Mouse (Mus musculus) intestine, embryonic 16.5 days (tissue): ENCODE results near the gene 1700042G07Rik. TPM values are rescaled to one million over a fixed set of nuclear protein-coding genes. Genes with fewer than 3 reads are reported as not detected.

Source experiments
- ATAC-seq: fragments of 200-750 bp; cut with Nextera tagmentation; 2 replicates; pipeline ENCODE4 v1.8.0; 2017; ENCODE audit warnings: moderate TSS enrichment, moderate library complexity
- H3K27ac ChIP-seq: fragments of 300-500 bp; sonication (generic); 2 replicates; pipeline ENCODE4 v1.5.1; 2014; ENCODE audit warnings: mild to moderate bottlenecking, low read length
- H3K27me3 ChIP-seq: fragments of 300-500 bp; sonication (generic); replicated peaks from 2 replicates; pipeline ENCODE4 v1.6.1; 2014; ENCODE audit warnings: low read length, control low read depth, mixed read lengths; ENCODE audit not compliant: control insufficient read depth, insufficient read depth
- H3K36me3 ChIP-seq: fragments of 300-500 bp; sonication (generic); 2 replicates; pipeline ENCODE4 v1.6.1; 2014; ENCODE audit warnings: low read length, control low read depth; ENCODE audit not compliant: control insufficient read depth, insufficient read depth
- H3K4me1 ChIP-seq: fragments of 300-500 bp; sonication (generic); 2 replicates; pipeline ENCODE4 v1.6.1; 2014; ENCODE audit warnings: low read length, control low read depth, mixed read lengths; ENCODE audit not compliant: control insufficient read depth, insufficient read depth
- H3K4me2 ChIP-seq: fragments of 300-500 bp; sonication (generic); 2 replicates; pipeline ENCODE4 v1.6.1; 2014; ENCODE audit warnings: low read depth, low read length, control low read depth
- H3K4me3 ChIP-seq: fragments of 300-500 bp; sonication (generic); 2 replicates; pipeline ENCODE4 v1.5.1; 2014; ENCODE audit warnings: mild to moderate bottlenecking, low read length
- H3K9ac ChIP-seq: fragments of 300-500 bp; sonication (generic); 2 replicates; pipeline ENCODE4 v1.6.1; 2014; ENCODE audit warnings: low read depth, low read length
- H3K9me3 ChIP-seq: fragments of 300-500 bp; sonication (generic); 2 replicates; pipeline ENCODE4 v1.6.1; 2016; ENCODE audit warnings: low read length, control low read depth; ENCODE audit not compliant: control insufficient read depth
- WGBS: fragments of 180-500 bp; shearing (Covaris S2); extraction: QIAGEN DNeasy Blood & Tissue Kit; methylation state at CpG from one replicate; pipeline ENCODE4 v1.1.7; 2014; 5-methylcytosine and 5-hydroxymethylcytosine counted together
- polyA plus RNA-seq: library from polyadenylated mRNA; unstranded; fragments of >200 nt; fragmentation: Nextera tagmentation; extraction: Ambion mirVana; gene quantifications from 2 replicates; pipeline ENCODE4 v1.2.1, GENCODE M21; 2015

Gene 1700042G07Rik
- polyA plus RNA-seq, 1 experiment from 2014 or later, result not detected

DNA sequence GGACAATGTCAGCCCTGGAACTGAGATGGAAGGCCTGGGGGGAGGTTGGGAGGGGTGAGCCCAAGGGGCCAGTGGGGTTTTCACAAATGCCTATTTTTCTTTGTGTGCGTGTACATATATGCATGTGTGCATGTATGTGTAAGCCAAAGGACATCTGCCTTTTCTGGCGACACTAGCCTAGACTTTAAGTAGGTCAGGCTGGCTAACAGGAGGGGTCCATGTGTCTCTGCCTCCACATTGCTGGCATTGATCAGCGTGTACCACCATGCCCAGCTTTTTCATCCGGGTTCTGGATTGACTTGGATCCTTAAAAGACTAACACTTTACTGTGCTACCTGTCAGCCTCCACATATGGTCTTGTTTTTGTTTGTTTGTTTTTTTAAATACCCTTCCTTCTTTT lies 580 bp downstream of the 1700042G07Rik start:
- Histone ChIP-seq H3K36me3 (no peaks in the 10 kb centered on the region), H3K27ac (no peak overlapping the region), H3K4me2 (no peak overlapping the region), H3K9ac (no peak overlapping the region), H3K27me3 (no peaks in the 10 kb centered on the region), H3K4me1 (peaks cover 31% of the 10 kb centered on the region), H3K9me3 (no peaks in the 10 kb centered on the region), H3K4me3 (no peak overlapping the region)
- 85% methylated on average over 4 of the region's 4 CpGs for WGBS
- no peak for ATAC-seq

DNA sequence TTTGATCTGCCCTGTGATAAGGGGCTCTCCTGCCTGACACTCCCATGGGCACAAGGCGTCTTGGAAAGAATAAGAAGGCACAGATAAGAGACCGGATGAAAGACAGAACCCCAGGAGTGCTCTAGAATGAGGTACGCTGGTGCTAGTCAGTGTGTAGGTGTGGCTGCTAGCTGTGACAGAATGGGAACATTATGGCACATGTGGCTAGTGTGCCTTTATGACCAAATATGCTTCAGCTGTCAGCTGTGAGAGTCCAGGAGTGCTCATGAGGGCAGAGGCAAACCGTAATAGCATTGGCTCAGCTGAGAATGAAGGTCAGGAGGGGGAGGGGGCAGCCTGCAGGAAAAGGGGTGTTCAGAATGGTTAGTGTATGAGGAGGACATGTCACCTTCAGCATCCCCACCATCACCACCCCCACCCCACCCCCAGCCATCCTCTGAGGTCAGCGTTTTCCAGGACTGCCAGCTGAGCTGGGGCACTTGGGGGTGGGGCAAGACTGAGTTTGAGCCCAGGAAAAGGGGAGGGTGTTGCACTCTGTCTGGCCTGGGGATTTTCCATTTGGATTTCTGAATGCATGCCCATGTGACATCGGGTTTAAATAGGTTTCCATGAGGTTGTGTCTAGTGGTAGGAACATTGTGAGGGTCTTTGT lies 1.4 kb downstream of the 1700042G07Rik start:
- H3K4me1 ChIP-seq, result peaks cover 31% of the 10 kb centered on the region
- WGBS, result 34% methylated on average over 6 of the region's 6 CpGs
- ATAC-seq, result peak; percentile 16; the same call in 1 of the 2 replicates
- no peaks in the 10 kb centered on the region for H3K36me3 ChIP-seq
- no peaks in the 10 kb centered on the region for H3K27me3 ChIP-seq
- no peak overlapping the region for H3K9ac ChIP-seq
- no peak overlapping the region for H3K4me2 ChIP-seq
- 0 out of 2 replicates have a peak overlapping the region, but pooled peaks have one; percentile 16 for H3K27ac ChIP-seq
- H3K4me3 ChIP-seq, result no peak overlapping the region
- H3K9me3 ChIP-seq, result no peaks in the 10 kb centered on the region

DNA sequence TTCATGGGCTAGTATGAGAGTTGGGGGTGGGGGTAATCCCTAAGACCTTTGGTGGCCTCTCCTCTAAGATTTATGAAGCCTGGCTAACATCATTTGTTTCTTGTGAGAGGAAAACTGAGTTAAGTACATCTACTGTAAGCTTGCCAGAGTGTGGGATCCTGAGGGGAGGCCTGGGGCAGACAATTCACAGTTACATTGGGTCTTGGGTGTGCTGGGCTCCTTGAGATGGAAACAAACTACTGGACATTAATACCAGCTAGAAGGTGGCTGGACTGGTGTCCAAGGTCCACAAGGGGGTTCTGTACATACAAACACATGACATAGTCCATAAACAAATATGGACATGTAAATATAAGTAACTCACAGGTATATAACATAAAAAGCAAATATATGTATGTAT lies 2.0 kb downstream of the 1700042G07Rik start:
- Histone ChIP-seq H3K27me3 (no peaks in the 10 kb centered on the region), H3K4me1 (peaks cover 31% of the 10 kb centered on the region), H3K9me3 (no peaks in the 10 kb centered on the region), H3K9ac (no peak overlapping the region), H3K4me3 (no peak overlapping the region), H3K27ac (no peak overlapping the region), H3K36me3 (no peaks in the 10 kb centered on the region), H3K4me2 (no peak overlapping the region)
- ATAC-seq, result no peak

DNA sequence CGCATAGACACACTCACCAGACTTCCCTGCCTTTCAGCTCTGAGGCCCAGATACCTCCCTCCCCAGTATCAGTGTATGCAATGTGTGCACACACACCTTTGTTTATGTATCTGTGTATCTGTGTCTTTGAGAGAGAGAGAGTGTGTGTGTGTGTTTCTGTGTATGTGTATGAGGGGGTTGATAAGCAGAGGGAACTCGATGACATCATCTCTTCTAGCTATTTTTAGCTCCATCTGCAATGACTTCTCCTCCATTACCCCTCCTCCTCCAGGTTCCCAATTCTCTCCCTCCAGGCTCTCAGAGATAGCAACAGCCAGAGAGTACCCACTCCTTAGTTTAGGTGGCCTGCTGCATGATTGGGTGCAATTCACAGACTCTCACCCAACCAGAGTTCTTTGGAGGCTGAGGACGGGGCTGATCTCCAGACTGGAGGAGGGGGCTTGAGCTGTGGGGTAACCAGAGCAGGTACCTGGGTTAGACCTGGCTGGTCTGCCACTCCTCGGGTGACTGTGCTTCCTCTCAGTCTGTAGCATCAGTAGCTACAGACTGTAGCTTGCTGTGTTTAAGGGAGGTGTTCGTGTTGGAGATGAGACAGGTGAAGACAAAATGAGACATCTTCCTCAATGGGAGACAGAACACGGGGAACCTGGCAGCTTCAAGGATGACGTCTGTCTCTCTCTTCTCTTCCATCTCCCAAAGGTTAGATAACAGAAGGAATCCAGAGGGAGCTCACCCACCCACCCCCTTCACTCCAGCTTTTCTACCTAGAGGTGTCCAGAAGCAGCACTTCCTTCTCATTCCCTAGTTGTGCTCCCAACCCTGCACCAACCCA lies 2.8 kb downstream of the 1700042G07Rik start:
- H3K36me3 ChIP-seq, result no peaks in the 10 kb centered on the region
- no peaks in the 10 kb centered on the region for H3K9me3 ChIP-seq
- ATAC-seq, result peak; percentile 20
- peak overlapping the region; percentile 80 for H3K27ac ChIP-seq
- peak overlapping the region; percentile 6; the same call in 1 of the 2 replicates for H3K4me3 ChIP-seq
- 46% methylated on average over 7 of the region's 7 CpGs for WGBS
- peak overlapping the region; percentile 49 for H3K4me2 ChIP-seq
- H3K4me1 ChIP-seq, result peaks cover 31% of the 10 kb centered on the region
- H3K9ac ChIP-seq, result peak overlapping the region; percentile 59
- no peaks in the 10 kb centered on the region for H3K27me3 ChIP-seq

DNA sequence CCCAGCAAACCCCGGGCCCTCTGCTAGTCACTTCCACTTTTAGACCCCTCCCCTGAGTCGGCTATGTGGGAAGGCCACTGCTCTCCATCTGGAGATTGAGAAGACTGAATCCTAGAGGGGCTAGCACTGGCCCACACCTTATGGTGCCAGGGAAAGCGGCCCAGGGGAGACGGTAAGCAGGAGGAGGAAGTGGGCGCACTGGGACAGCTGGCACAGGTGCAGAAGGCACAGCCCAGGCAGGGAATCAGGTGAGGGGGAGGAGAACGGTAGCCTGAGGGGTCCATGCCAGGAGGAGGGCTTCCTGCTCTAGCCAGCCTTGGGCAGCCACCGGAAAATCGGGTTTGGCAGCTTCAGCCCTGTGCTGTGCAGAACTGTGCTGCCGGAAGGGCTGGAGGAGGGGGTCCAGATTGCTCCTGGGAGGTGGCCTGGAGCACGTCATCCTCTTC lies 3.4 kb downstream of the 1700042G07Rik start:
- H3K4me3 ChIP-seq, result peak overlapping the region; percentile 6; the same call in 1 of the 2 replicates
- no peaks in the 10 kb centered on the region for H3K9me3 ChIP-seq
- WGBS, result 16% methylated on average over 10 of the region's 10 CpGs
- peak; percentile 85 for ATAC-seq
- H3K36me3 ChIP-seq, result no peaks in the 10 kb centered on the region
- peak overlapping the region; percentile 59 for H3K9ac ChIP-seq
- peak overlapping the region; percentile 80 for H3K27ac ChIP-seq
- peak overlapping the region; percentile 49 for H3K4me2 ChIP-seq
- no peaks in the 10 kb centered on the region for H3K27me3 ChIP-seq
- H3K4me1 ChIP-seq, result peaks cover 31% of the 10 kb centered on the region

DNA sequence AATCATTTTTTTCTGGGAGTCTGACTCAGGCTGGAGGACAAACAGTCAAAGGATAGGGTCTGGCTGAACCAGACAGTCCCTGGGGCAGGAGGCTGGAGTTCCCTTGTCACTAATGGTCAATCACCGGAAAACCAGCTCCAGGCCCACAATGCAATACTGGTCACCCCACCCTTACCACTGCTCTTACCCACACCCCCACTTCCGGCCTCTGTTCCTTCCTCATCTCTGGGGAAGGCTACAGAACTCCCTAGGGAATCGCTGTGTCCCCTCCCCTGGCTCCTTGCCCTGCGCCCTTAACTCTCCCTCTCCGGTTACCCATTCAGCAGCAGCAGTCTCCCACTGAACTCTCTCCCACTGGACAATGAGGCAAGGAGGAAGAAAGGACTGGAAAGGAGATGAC lies 4.0 kb downstream of the 1700042G07Rik start:
- ATAC-seq, result peak; percentile 47
- 28% methylated on average over 5 of the region's 5 CpGs for WGBS
- peak overlapping the region; percentile 80 for H3K27ac ChIP-seq

DNA sequence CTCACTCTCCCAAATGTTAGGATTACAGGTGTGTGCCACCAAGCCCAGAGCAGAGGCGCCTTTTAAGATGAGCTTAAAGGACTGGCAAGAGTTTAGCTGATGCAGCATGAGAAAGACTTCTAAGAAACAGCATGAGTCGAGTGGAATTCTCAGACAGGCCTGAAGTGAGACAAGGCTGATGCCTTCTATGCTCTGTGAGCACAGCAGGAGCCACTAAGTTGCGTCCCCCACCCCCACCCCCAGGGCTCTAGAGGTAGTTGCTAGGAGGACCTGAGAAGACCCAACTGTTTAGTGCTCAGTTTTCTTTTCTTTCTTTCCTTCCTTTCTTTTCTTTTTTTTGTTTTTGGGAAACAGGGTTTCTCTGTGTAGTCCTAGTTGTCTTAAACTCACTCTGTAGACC lies 8.9 kb downstream of the 1700042G07Rik start:
- no peak overlapping the region for H3K9ac ChIP-seq
- H3K4me3 ChIP-seq, result no peak overlapping the region
- H3K4me1 ChIP-seq, result peaks cover 3% of the 10 kb centered on the region
- no peak overlapping the region for H3K4me2 ChIP-seq
- no peak overlapping the region for H3K27ac ChIP-seq
- WGBS, result 70% methylated on average over 3 of the region's 3 CpGs
- no peaks in the 10 kb centered on the region for H3K36me3 ChIP-seq
- no peak for ATAC-seq
- no peaks in the 10 kb centered on the region for H3K27me3 ChIP-seq
- no peaks in the 10 kb centered on the region for H3K9me3 ChIP-seq

More for the DNA sequence above, 4.0 kb downstream of the 1700042G07Rik start:
- Histone ChIP-seq H3K27me3 (no peaks in the 10 kb centered on the region), H3K9ac (peak overlapping the region; percentile 59), H3K36me3 (no peaks in the 10 kb centered on the region), H3K4me3 (no peak overlapping the region; the same call in 1 of the 2 replicates), H3K9me3 (no peaks in the 10 kb centered on the region), H3K4me1 (peaks cover 31% of the 10 kb centered on the region), H3K4me2 (peak overlapping the region; percentile 49)

DNA sequence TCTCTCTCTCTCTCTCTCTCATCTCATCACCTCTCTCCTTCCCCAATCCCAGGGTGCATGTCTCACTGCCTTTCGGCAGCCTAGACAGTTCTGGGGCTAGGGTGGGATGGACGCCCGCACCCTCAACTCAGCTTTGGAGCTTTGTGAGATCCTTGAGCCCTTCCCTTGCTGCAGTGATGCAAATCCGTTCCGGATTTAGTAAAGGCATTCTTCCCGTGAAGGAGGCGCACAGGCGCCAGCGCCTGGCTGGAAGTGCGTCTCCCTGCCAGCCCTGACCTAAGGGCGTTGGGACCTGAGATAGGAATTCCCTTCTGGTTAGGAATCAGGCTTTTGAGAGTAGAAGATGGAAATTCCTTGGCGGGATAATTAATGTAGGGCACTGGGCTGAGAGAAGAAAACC lies 9.6 kb downstream of the 1700042G07Rik start:
- H3K27me3 ChIP-seq, result no peaks in the 10 kb centered on the region
- no peak overlapping the region for H3K27ac ChIP-seq
- H3K4me2 ChIP-seq, result no peak overlapping the region
- no peaks in the 10 kb centered on the region for H3K4me1 ChIP-seq
- WGBS, result 25% methylated on average over 12 of the region's 12 CpGs
- no peak overlapping the region for H3K4me3 ChIP-seq
- H3K36me3 ChIP-seq, result no peaks in the 10 kb centered on the region
- 0 out of 2 replicates have a peak overlapping the region, but pooled peaks have one; percentile 41 for H3K9ac ChIP-seq
- ATAC-seq, result no peak
- H3K9me3 ChIP-seq, result no peaks in the 10 kb centered on the region

DNA sequence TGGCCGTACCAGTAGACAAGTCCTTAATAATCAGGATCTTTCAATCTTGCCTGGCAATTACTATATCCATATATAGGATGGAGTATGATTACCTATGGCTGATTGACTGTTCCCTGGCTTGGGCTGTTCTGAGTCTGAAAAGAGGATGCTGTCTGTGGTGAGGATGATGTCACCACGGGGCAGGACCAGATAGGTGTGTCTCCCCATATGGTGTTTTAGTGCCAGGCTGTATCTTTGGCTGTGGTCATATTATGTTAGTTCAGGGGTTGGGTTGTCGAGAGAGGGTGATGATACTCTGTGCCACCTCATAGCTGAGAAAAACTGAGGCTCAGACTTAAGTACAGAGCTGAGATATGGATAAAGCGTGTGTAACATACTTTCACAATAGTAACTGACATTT lies 11.9 kb downstream of the 1700042G07Rik start:
- Histone ChIP-seq H3K36me3 (no peaks in the 10 kb centered on the region), H3K4me3 (no peak overlapping the region), H3K4me2 (no peak overlapping the region), H3K4me1 (no peaks in the 10 kb centered on the region), H3K9ac (no peak overlapping the region), H3K9me3 (no peaks in the 10 kb centered on the region), H3K27ac (no peak overlapping the region), H3K27me3 (no peaks in the 10 kb centered on the region)
- 84% methylated on average over 4 of the region's 4 CpGs for WGBS
- no peak for ATAC-seq
